Mouse (Mus musculus) kidney, embryonic 16.5 days (tissue): ENCODE measurements at regions not wholly inside any gene's neighbourhood (a gene's known extent, or its start where the extent isn't known, plus 50 kb on each side); places are given as distances from the start of the nearest gene placed in this dataset.
A peak's percentile ranks its signal among the peaks of the same experiment; 100 is the strongest.

ENCODE experiments used
- ATAC-seq: fragments of 200-750 bp; cut with Nextera tagmentation; 2 replicates; pipeline ENCODE4 v1.8.0; 2017; ENCODE audit warnings: moderate TSS enrichment; ENCODE audit not compliant: low FRiP score, low TSS enrichment
- H3K27ac ChIP-seq: fragments of 300-500 bp; sonication (generic); 2 replicates; pipeline ENCODE4 v1.5.1; 2014; ENCODE audit warnings: low read length
- H3K27me3 ChIP-seq: fragments of 300-500 bp; sonication (generic); 2 replicates; pipeline ENCODE4 v1.6.1; 2014; ENCODE audit warnings: low read length, control low read depth, mixed read lengths; ENCODE audit not compliant: insufficient read depth
- H3K36me3 ChIP-seq: fragments of 300-500 bp; sonication (generic); 2 replicates; pipeline ENCODE4 v1.6.1; 2014; ENCODE audit warnings: low read length, control low read depth, mixed read lengths; ENCODE audit not compliant: insufficient read depth
- H3K4me1 ChIP-seq: fragments of 300-500 bp; sonication (generic); 2 replicates; pipeline ENCODE4 v1.6.1; 2014; ENCODE audit warnings: low read length, control low read depth, mixed read lengths; ENCODE audit not compliant: insufficient read depth
- H3K4me2 ChIP-seq: fragments of 300-500 bp; sonication (generic); replicated peaks from 2 replicates; pipeline ENCODE4 v1.6.1; 2014; ENCODE audit warnings: low read depth, low read length
- H3K4me3 ChIP-seq: fragments of 300-500 bp; sonication (generic); 2 replicates; pipeline ENCODE4 v1.5.1; 2014; ENCODE audit warnings: mild to moderate bottlenecking, low read length
- H3K9ac ChIP-seq: fragments of 300-500 bp; sonication (generic); replicated peaks from 2 replicates; pipeline ENCODE4 v1.6.1; 2014; ENCODE audit warnings: low read length
- H3K9me3 ChIP-seq: fragments of 300-500 bp; sonication (generic); 2 replicates; pipeline ENCODE4 v1.6.1; 2016; ENCODE audit warnings: low read length, control low read depth
- WGBS: fragments of 180-500 bp; shearing (Covaris S2); extraction: QIAGEN DNeasy Blood & Tissue Kit; methylation state at CpG from one replicate; pipeline ENCODE4 v1.1.7; 2014; 5-methylcytosine and 5-hydroxymethylcytosine counted together

DNA sequence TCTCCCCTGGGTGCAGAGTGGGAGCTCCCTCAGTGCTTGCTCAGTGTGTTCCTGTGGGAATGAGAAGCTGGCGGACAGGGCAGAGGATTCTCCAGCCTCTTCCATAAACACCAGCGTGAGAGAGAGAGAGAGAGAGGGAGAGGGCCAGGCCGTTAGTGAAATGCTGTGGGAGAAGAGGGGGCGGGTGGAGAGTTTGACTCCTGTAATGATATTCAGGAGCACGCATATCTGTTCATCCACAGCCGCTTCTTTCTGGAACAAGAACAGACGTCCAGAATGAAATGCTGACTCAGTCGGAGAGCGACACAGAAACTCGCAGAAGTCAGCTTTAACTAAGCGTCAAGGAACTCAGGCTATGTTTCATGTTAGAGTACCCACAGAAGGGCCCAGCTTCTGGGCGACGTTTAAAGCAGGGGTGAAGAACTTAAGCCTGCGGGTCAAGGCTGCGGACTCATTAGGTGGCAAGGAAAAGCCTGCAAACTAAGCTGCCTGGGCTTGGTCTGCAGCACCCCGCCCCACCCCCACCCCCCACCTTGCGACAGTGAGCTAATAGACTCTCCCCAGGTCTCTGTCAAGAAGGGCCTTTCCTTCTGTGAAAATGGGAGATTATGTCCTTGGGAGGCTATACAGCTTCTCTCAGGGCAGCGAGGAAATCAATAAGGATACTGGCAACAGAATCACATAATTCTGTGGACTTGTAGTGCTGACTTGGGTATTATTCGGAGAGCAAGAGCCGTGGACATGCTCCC is 243.0 kb downstream of the Stim2 start:
- no peaks in the 10 kb centered on the region for H3K4me1 ChIP-seq
- no peaks in the 10 kb centered on the region for H3K36me3 ChIP-seq
- WGBS = 38% methylated on average over 20 of the region's 20 CpGs
- no peak overlapping the region for H3K9ac ChIP-seq
- H3K4me3 ChIP-seq = no peak overlapping the region
- H3K27ac ChIP-seq = no peak overlapping the region
- peak overlapping the region; percentile 6; the same call in 1 of the 2 replicates for H3K4me2 ChIP-seq
- ATAC-seq = peak; percentile 31; the same call in 1 of the 2 replicates
- H3K27me3 ChIP-seq = no peaks in the 10 kb centered on the region
- H3K9me3 ChIP-seq = no peaks in the 10 kb centered on the region

DNA sequence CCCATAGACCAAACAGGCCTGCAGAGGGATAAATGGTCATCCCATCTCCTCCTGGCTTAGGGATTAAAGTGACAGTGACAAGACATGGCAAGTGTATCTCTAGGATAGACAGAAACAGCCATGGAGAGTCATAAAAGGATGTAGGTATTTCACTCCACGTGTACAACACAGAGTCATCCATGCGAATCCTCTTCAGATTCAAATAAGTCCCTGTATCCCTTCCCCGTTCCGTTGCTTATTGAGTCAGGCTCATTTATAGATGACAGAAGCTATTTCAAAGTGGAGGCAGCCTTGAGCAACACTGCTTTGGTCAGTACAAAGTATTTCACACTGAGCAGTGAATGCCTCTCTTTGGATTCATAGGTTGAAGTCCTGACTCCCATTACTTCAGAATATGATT is 243.8 kb downstream of the Stim2 start:
- no peak overlapping the region for H3K27ac ChIP-seq
- 87% methylated on average over 4 of the region's 4 CpGs for WGBS
- H3K27me3 ChIP-seq = no peaks in the 10 kb centered on the region
- H3K4me3 ChIP-seq = no peak overlapping the region
- H3K4me1 ChIP-seq = no peaks in the 10 kb centered on the region
- H3K9ac ChIP-seq = no peak overlapping the region
- no peak for ATAC-seq
- H3K4me2 ChIP-seq = no peak overlapping the region
- H3K36me3 ChIP-seq = no peaks in the 10 kb centered on the region
- H3K9me3 ChIP-seq = no peaks in the 10 kb centered on the region

DNA sequence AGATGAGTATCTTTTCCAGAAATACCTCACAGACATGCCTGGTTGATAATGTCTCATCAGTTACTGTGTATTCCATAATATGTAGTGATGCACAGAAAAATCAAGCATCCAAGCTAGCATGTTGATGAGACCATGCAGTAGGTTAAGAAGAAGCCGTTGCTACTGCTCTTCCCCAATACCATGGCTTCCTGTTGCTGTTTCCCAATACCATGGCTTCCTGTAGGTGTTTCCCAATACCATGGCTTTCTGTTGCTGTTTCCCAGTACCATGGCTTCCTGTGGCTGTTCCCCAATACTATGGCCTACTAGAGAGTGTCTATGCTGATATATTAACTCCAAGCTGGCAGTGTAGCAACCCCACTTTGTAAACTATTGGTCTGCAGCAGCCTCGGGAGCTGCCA is 253.7 kb downstream of the Stim2 start:
- Histone ChIP-seq H3K9me3 (no peaks in the 10 kb centered on the region), H3K9ac (no peak overlapping the region), H3K27me3 (no peaks in the 10 kb centered on the region), H3K4me2 (no peak overlapping the region), H3K27ac (no peak overlapping the region), H3K4me1 (no peaks in the 10 kb centered on the region), H3K4me3 (no peak overlapping the region), H3K36me3 (no peaks in the 10 kb centered on the region)
- no peak for ATAC-seq
- 84% methylated on average over 2 of the region's 2 CpGs for WGBS

DNA sequence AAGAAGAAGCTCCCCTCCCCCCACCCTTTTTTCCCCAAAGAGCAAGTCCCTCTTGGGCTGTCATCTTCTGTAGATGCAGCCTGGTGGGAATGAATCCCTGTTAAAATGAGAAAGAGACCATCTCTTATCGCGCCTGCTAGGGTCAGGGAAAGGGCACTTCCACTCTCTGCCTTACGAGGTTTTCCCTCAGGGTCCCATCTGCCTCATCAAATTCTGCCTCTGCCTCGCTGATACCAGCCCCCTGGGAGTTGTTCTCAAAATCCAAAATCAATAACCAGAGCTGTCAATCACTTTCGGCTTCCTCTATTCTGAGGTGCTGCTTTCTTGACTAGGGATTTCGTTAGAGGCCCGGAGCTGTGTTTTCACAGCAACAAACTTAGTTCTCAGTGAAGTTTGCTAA is 255.7 kb downstream of the Stim2 start:
- ATAC-seq = no peak

DNA sequence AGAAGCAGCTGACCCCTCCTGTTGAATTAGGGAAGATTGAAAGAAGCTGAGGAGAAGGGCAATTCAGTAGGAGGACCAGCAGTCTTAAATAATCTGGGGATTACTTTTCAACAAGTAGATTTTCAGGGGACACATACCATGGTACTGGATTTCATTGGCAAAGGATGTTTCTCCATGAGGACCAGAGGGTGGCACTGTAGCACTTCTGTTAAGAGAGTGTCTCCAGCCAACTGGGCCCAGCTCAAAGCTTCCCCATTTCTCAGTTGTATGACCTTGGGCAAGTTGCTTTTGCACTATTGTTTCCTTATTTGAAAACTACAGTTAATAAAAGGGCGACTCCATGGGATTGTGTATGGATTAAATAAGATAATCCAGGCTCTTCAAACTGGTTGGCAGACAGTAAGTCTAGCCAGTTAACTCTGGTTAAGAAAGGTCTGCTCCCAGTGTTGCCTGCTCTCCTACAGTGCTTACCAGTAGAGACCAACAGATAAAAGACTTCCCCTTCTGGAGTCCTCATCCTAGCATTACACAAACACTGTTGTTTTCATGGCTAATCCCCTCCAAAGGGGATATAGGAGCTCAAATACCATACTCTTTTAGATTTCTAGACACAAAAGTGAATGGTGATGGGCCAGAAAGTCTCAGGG is 259.9 kb downstream of the Stim2 start:
- H3K36me3 ChIP-seq = no peaks in the 10 kb centered on the region
- no peak overlapping the region for H3K9ac ChIP-seq
- WGBS = 20% methylated on average over 1 of the region's 1 CpGs
- no peaks in the 10 kb centered on the region for H3K4me1 ChIP-seq
- no peak overlapping the region for H3K4me3 ChIP-seq
- no peaks in the 10 kb centered on the region for H3K9me3 ChIP-seq
- H3K4me2 ChIP-seq = no peak overlapping the region
- H3K27ac ChIP-seq = no peak overlapping the region
- no peaks in the 10 kb centered on the region for H3K27me3 ChIP-seq
- peak; percentile 81; the same call in 1 of the 2 replicates for ATAC-seq

More for the DNA sequence above, 255.7 kb downstream of the Stim2 start:
- Histone ChIP-seq H3K9ac (no peak overlapping the region), H3K4me2 (no peak overlapping the region), H3K4me3 (no peak overlapping the region), H3K9me3 (no peaks in the 10 kb centered on the region), H3K36me3 (no peaks in the 10 kb centered on the region), H3K27me3 (no peaks in the 10 kb centered on the region), H3K27ac (no peak overlapping the region), H3K4me1 (no peaks in the 10 kb centered on the region)
- WGBS = 74% methylated on average over 7 of the region's 7 CpGs

DNA sequence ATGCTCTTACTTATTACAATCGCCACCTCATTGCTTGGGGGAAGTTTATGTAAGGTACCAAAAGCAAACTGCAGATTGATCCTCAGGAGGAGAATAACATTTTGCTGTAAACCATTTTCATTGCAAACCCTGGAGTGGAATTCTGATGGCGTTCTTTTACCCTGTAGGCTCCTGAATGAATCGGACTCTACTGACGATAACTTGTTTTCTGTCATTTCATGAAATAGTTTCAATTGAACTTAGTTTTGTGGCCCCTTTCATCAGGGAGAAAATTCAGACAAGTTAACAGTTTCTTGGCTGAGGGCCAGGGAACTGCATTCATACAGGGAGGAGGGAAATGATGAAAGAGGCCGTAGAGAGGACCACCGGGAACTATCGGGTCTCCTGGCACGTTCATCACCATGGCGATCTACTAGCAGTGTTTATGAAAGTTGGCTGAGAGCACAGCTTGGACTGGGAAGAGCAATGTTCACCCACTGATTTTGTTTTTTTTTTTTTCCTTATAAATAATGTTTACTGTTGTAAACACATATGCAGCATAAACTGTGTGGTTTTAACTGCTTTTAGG is 266.7 kb downstream of the Stim2 start:
- H3K4me3 ChIP-seq = no peak overlapping the region
- no peaks in the 10 kb centered on the region for H3K27me3 ChIP-seq
- ATAC-seq = no peak
- H3K27ac ChIP-seq = no peak overlapping the region
- H3K4me2 ChIP-seq = 0 out of 2 replicates have a peak overlapping the region, but pooled peaks have one; percentile 23
- no peak overlapping the region for H3K9ac ChIP-seq
- no peaks in the 10 kb centered on the region for H3K36me3 ChIP-seq
- no peaks in the 10 kb centered on the region; the same call in 1 of the 2 replicates for H3K4me1 ChIP-seq
- no peaks in the 10 kb centered on the region for H3K9me3 ChIP-seq
- 29% methylated on average over 9 of the region's 9 CpGs for WGBS

DNA sequence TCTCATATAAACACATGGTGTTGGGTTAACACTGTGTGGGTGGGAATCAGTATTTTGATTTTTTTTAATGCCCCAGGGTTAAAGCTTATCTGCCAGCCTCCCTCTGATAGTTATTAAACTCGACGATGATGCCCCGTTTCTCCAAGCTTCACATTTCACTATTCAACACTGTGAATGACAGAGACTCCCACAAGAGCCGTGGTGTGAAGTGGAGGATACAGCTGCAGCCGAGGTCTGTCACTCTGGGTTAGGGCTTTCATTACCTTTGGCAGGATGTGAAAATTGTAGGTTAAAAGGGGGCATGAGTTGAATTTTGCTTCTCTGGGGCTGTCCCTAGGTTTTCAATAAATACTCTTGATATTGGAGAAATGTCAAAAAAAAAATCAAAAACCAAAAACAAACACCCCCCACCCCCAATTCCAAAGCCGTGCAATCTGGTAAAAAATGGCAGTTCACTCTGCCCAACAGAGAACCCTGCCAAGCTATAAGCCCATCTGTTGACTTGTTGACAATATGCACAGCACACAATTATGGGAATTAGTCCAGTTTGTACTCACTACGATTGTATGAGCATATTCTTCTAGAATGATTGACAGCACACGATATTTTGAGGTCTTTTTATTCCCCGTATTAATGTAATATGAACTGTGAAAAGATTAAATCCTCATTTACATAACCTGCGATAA is 269.7 kb downstream of the Stim2 start:
- Histone ChIP-seq H3K4me1 (no peaks in the 10 kb centered on the region; the same call in 1 of the 2 replicates), H3K4me2 (no peak overlapping the region), H3K27me3 (no peaks in the 10 kb centered on the region), H3K27ac (no peak overlapping the region), H3K9me3 (no peaks in the 10 kb centered on the region), H3K9ac (no peak overlapping the region), H3K36me3 (no peaks in the 10 kb centered on the region), H3K4me3 (no peak overlapping the region)
- ATAC-seq = no peak
- 55% methylated on average over 10 of the region's 10 CpGs for WGBS

DNA sequence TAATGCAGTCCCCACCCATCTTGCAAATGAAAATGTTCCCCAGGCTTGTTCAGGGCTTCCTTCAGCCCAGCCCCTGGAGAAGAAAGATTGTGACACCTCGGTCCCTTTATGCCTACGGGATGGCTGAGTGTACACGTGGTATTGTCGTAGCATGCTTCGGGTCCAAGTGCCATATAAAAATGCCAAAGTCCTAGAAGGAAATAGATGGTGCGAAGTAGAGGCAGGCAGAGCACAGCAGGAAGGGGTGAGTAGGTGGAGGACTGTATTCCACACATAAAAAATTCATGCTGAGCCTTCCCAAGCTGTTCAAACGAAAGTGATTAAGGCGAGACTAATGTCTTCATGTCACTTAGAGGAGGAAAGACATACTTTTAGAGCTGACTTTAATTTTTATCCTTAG is 281.1 kb downstream of the Stim2 start:
- Histone ChIP-seq H3K4me1 (no peaks in the 10 kb centered on the region), H3K9me3 (no peaks in the 10 kb centered on the region), H3K9ac (no peak overlapping the region), H3K36me3 (no peaks in the 10 kb centered on the region), H3K4me3 (no peak overlapping the region), H3K27ac (no peak overlapping the region), H3K4me2 (no peak overlapping the region), H3K27me3 (no peaks in the 10 kb centered on the region)
- ATAC-seq = no peak
- WGBS = 65% methylated on average over 8 of the region's 8 CpGs

DNA sequence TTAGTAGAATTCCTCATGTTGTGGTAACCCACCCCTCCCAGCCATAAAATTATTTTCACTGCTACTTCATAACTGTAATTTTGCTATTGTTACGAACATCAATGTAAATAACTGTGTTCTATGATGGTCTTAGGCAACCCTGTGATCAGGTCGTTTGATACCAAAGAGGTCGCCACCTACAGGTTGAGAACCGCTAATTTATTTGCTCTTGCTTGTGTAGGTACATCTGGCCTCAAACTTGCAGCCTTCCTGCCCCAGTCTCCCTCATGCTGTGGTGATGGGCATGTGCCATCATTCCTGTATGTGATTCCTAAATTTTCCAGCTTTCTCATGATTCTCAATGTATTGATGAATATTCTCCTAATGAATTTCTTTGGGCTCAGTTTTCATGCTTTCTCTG is 282.4 kb downstream of the Stim2 start:
- Histone ChIP-seq H3K4me2 (no peak overlapping the region), H3K4me3 (no peak overlapping the region), H3K9me3 (no peaks in the 10 kb centered on the region), H3K9ac (no peak overlapping the region), H3K4me1 (no peaks in the 10 kb centered on the region), H3K27me3 (no peaks in the 10 kb centered on the region), H3K36me3 (no peaks in the 10 kb centered on the region), H3K27ac (no peak overlapping the region)
- WGBS = 39% methylated on average over 4 of the region's 4 CpGs
- 0 out of 2 replicates have a peak, but pooled peaks have one; percentile 28 for ATAC-seq
